In the genomic region with DNA sequence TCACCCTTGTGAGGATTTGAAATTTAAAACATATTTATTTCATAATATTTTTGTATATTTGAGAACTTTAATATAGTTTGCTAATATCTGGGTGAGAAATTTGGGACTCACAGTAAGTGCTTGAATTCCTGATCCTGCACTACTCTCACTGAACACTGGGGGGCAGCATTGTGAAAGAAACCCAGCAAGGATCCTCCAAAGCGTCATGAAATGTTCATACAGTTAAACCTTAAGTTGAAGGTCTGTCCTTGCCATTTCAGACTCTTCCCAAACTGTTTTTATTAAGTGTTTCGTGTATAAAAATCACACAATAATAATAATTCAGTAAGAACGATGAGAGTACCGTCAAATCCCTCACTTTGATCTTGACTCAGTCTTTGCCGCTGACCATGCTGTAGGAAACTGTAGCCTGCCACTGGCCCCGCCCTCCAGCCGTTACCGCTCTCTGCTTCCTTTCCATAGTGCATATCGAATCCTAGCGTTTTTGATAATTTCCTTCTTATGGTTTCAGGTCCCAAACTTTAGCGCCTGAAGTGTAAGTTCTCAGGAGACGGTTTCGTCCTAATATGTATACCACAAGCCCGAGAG, we compare ENCODE assay signal across 8 mouse cellular contexts. TPM values are rescaled to one million over a fixed set of nuclear protein-coding genes. Genes with fewer than 3 reads are reported as not detected.
DNase-seq lines count a peak whose midpoint lies in the region; ATAC-seq lines count a peak whose summit lies in the region.

No protein-coding gene starts in this region.

- peak; percentile 71 for DNase-seq in Muller cell, postnatal 12 days (ENCODE audit: inconsistent ontology term)
- peak; percentile 67 for DNase-seq in cerebellum, adult 9-11 months
- DNase-seq in frontal cortex, postnatal 10 days (ENCODE audit: low spot score in 2 of 2) = peak; percentile 50 to 83
- DNase-seq in hindbrain, embryonic 14.5 days (ENCODE audit: low spot score) = peak; percentile 92
- DNase-seq in layer of hippocampus, postnatal 25 days (ENCODE audit: extremely low spot score in 1 of 2, low spot score in 1 of 2) = peak; percentile 86 to 96
- DNase-seq in lung, postnatal 25 days (ENCODE audit: low spot score) = peak; percentile 84
- DNase-seq in retina, postnatal 1 day = peak; percentile 87
- peak; percentile 86 for DNase-seq in thymus, postnatal 4 days

- H3K4me2 ChIP-seq in hindbrain, embryonic 14.5 days (replicated peaks) = peak overlapping the region; percentile 42

- H3K9me3 ChIP-seq in hindbrain, embryonic 14.5 days (ENCODE audit: control insufficient read depth, low read length) = no peaks in the 10 kb centered on the region

- H3K4me3 ChIP-seq in hindbrain, embryonic 14.5 days (replicated peaks; ENCODE audit: low read length) = no peak overlapping the region

- H3K9ac ChIP-seq in hindbrain, embryonic 14.5 days = no peak overlapping the region

- H3K36me3 ChIP-seq in hindbrain, embryonic 14.5 days (replicated peaks; ENCODE audit: control insufficient read depth, insufficient read depth) = no peaks in the 10 kb centered on the region

- WGBS in hindbrain, embryonic 14.5 days = 22% methylated on average over 14 of the region's 14 CpGs

- 0 out of 2 replicates have a peak, but pooled peaks have one; percentile 46 for ATAC-seq in hindbrain, embryonic 14.5 days (ENCODE audit: low FRiP score)

- no peaks in the 10 kb centered on the region; the same call in 1 of the 2 replicates for H3K4me1 ChIP-seq in hindbrain, embryonic 14.5 days (replicated peaks; ENCODE audit: control insufficient read depth, insufficient read depth, low read length)

- H3K27me3 ChIP-seq in hindbrain, embryonic 14.5 days (ENCODE audit: control insufficient read depth, insufficient read depth, low read length) = no peaks in the 10 kb centered on the region

- H3K27ac ChIP-seq in hindbrain, embryonic 14.5 days = no peak overlapping the region

RNA-seq across cellular contexts. Expression of gene Erv3, which starts 39.4 kb away (rescaled TPM):
- 0.07 TPM in 1 of 2 replicates, not detected in the other for polyA plus RNA-seq in hindbrain, embryonic 14.5 days (2014; fragmentation: Nextera tagmentation; extraction: Ambion mirVana)
- total RNA-seq in layer of hippocampus, postnatal 25 days (2021) = under 1 TPM in 1 of 2 experiments, not detected in 1; 0.30 TPM
